Mouse (Mus musculus): ENCODE measurements around the gene Robo4. TPM values are rescaled to one million over a fixed set of nuclear protein-coding genes. Genes with fewer than 3 reads are reported as not detected.

The Robo4 gene
- polyA plus RNA-seq, 1 experiment from 2014 or later = 7.1 TPM

DNA sequence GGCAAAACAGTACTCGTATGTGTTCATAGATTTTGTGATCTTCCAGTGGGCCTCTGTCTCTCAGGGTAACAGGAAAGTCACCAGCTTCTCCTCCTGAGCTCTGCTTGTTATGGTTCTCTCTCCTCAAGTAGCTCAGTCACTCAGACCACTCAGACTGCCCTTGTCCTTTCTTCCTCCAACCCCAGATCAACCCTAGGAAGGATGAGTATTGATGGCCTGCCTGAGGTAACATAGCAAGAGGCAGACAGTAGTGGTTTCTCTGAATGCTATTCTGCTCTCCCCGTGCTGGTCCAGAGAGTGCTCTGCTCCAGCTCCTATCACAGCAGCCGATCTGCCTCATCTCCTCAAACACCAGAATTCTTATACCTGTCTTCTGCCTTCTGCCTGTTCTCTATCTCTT is 38.1 kb upstream of the Robo4 start:
- no peak for ATAC-seq
- Histone ChIP-seq H3K36me3 (ENCODE audit: control insufficient read depth, insufficient read depth) (no peaks in the 10 kb centered on the region), H3K4me2 (replicated peaks; ENCODE audit: low read depth) (no peak overlapping the region), H3K4me3 (ENCODE audit: low read depth, low read length) (no peak overlapping the region), H3K9ac (ENCODE audit: low read depth, low read length) (no peak overlapping the region), H3K27me3 (replicated peaks; ENCODE audit: control insufficient read depth, insufficient read depth, low read length) (no peaks in the 10 kb centered on the region), H3K4me1 (replicated peaks; ENCODE audit: control insufficient read depth, insufficient read depth, low read length) (no peaks in the 10 kb centered on the region), H3K9me3 (ENCODE audit: control insufficient read depth) (no peaks in the 10 kb centered on the region), H3K27ac (ENCODE audit: low read depth, low read length) (no peak overlapping the region)
- 64% methylated on average over 3 of the region's 3 CpGs for WGBS
- TF ChIP-seq CTCF (IDR thresholded peaks at IDR 0.05; ENCODE audit: low read depth) = no peak

- no peak overlapping the region for H3K27ac ChIP-seq (ENCODE audit: low read depth, low read length)
- 60% methylated on average over 3 of the region's 3 CpGs for WGBS
- H3K36me3 ChIP-seq (ENCODE audit: control insufficient read depth, insufficient read depth) = no peaks in the 10 kb centered on the region
- ATAC-seq = no peak
- H3K27me3 ChIP-seq (replicated peaks; ENCODE audit: control insufficient read depth, insufficient read depth, low read length) = no peaks in the 10 kb centered on the region
- H3K4me3 ChIP-seq (ENCODE audit: low read depth, low read length) = no peak overlapping the region
- no peak overlapping the region for H3K4me2 ChIP-seq (replicated peaks; ENCODE audit: low read depth)
- H3K9me3 ChIP-seq (ENCODE audit: control insufficient read depth) = no peaks in the 10 kb centered on the region
- no peak overlapping the region for H3K9ac ChIP-seq (ENCODE audit: low read depth, low read length)
- no peaks in the 10 kb centered on the region for H3K4me1 ChIP-seq (replicated peaks; ENCODE audit: control insufficient read depth, insufficient read depth, low read length)
- TF ChIP-seq CTCF (IDR thresholded peaks at IDR 0.05; ENCODE audit: low read depth) = no peak
These were observed 37.3 kb upstream of the Robo4 start for GRCm38 (mm10) chr9:37364392-37364791.

DNA sequence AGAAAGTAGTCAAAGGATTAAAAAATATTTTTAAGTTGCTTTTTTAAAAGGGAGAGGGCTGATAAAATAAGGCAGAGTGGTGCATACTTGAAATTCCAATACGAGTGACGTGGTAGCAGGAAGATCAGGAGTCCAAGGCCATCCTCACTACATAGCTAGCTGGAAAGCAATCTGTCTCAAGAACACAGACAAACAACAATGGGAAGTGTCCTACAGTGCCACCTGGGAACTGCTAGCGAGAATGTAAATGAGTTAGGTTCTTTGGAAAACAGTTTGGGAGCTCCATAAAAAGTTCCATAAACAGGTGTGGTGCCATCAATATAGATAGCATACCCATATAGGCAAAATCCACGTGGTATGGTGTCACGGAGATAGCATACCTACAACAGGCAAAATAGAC is 36.0 kb upstream of the Robo4 start:
- H3K36me3 ChIP-seq (ENCODE audit: control insufficient read depth, insufficient read depth) = no peaks in the 10 kb centered on the region
- no peak overlapping the region for H3K9ac ChIP-seq (ENCODE audit: low read depth, low read length)
- no peaks in the 10 kb centered on the region for H3K9me3 ChIP-seq (ENCODE audit: control insufficient read depth)
- H3K27me3 ChIP-seq (replicated peaks; ENCODE audit: control insufficient read depth, insufficient read depth, low read length) = no peaks in the 10 kb centered on the region
- peak; percentile 45; the same call in 1 of the 2 replicates for TF ChIP-seq CTCF (IDR thresholded peaks at IDR 0.05; ENCODE audit: low read depth)
- ATAC-seq = peak; percentile 79
- no peak overlapping the region for H3K27ac ChIP-seq (ENCODE audit: low read depth, low read length)
- H3K4me3 ChIP-seq (ENCODE audit: low read depth, low read length) = no peak overlapping the region
- H3K4me1 ChIP-seq (replicated peaks; ENCODE audit: control insufficient read depth, insufficient read depth, low read length) = no peaks in the 10 kb centered on the region
- H3K4me2 ChIP-seq (replicated peaks; ENCODE audit: low read depth) = 0 out of 2 replicates have a peak overlapping the region, but pooled peaks have one; percentile 24
- 23% methylated on average over 5 of the region's 5 CpGs for WGBS

DNA sequence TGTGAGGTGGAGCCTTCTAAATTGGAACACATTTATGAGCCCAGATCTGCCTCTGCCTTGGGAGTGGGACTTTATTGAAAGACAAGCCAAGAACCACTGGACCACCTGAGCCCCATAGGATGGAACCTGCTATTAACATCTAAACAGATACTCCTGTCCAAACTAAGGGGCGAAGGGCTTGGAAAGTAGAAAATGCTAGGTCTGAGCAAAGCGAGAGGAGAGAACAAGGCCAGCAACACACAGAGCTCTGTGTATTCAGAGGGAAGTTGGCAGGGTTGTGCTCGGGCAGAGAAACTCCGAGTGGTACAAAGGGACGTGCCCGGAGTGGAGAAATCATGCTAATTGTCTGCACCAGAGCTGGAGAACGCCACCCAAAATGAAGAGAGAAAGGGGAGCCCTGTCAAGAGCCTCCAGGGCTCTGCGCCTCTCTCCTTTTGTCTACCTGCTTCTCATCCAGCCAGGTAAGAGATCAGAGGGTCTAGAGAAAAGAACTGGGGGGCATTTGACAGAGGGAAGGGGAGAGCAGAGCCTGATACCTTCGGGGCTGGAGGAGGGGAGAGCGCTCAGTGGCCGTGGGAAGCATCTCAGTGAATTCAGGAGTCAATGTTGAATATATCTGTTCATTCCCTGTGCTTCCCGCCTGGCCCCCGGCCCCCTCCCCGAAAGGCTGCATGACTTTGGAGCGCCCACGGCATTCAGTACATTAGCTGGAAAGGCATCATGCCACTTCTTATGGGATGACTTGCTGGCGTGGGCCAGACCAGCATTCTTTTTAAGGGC is 34.2 kb upstream of the Robo4 start, which contains the start of gene Hepacam:
Gene Hepacam, plus strand, starts transcription at position 51 of the 780 bp plus-strand sequence.
- no peak within 1 kb of the TSS for H3K4me3 ChIP-seq (ENCODE audit: low read depth, low read length)
- no peak within 1 kb of the TSS; the same call in 1 of the 2 replicates for H3K4me2 ChIP-seq (replicated peaks; ENCODE audit: low read depth)
- H3K27me3 ChIP-seq (replicated peaks; ENCODE audit: control insufficient read depth, insufficient read depth, low read length) = no peaks in the 10 kb centered on the region
- H3K9ac ChIP-seq (ENCODE audit: low read depth, low read length) = no peak within 1 kb of the TSS
- no peak for TF ChIP-seq CTCF (IDR thresholded peaks at IDR 0.05; ENCODE audit: low read depth)
- H3K4me1 ChIP-seq (replicated peaks; ENCODE audit: control insufficient read depth, insufficient read depth, low read length) = no peaks in the 10 kb centered on the region
- no peak for ATAC-seq
- no peaks in the 10 kb centered on the region for H3K36me3 ChIP-seq (ENCODE audit: control insufficient read depth, insufficient read depth)
- H3K9me3 ChIP-seq (ENCODE audit: control insufficient read depth) = no peaks in the 10 kb centered on the region
- 89% methylated on average over 17 of the region's 17 CpGs for WGBS
- peak within 1 kb of the TSS; percentile 51; the same call in 1 of the 2 replicates for H3K27ac ChIP-seq (ENCODE audit: low read depth, low read length)

DNA sequence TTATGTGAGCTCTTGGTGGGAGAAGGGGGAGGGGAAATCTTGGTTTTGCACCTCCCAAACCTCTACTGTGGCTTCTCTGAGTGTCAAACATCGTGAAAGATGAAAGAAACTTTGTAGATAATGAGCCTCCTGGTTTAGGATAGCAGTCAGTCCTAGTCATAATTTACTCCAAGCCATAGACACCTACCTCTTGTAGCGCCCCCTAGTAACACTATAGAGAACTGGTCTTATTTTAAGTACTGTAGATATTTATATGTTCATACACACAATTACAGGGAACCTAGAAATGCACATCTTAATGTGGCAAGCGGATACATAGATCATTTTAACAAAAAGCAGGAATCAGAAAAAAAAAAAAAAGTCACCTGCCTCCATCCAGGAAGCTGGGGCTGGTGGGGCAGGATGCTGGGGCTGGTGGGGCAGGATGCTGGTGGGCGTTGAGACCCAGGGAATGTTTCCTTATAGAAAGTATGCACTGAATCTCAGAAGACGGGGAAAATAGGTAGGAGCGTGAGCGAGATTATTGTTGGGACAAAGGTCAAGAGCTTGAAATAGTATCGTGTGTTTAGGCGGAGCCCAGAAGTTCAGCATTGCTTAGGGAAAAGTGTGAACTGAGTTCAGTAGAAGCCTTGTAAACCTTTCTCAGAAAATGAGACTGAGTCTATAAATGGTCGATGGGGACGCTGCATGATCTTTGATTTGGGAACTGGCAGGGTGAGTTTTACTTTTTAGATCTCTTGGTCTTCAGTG is 33.4 kb upstream of the Robo4 start:
- WGBS = 39% methylated on average over 11 of the region's 11 CpGs
- peak; percentile 33 for TF ChIP-seq CTCF (IDR thresholded peaks at IDR 0.05; ENCODE audit: low read depth)
- no peaks in the 10 kb centered on the region for H3K27me3 ChIP-seq (replicated peaks; ENCODE audit: control insufficient read depth, insufficient read depth, low read length)
- H3K4me1 ChIP-seq (replicated peaks; ENCODE audit: control insufficient read depth, insufficient read depth, low read length) = no peaks in the 10 kb centered on the region
- no peak overlapping the region for H3K4me3 ChIP-seq (ENCODE audit: low read depth, low read length)
- no peaks in the 10 kb centered on the region for H3K9me3 ChIP-seq (ENCODE audit: control insufficient read depth)
- no peak overlapping the region; the same call in 1 of the 2 replicates for H3K4me2 ChIP-seq (replicated peaks; ENCODE audit: low read depth)
- ATAC-seq = peak; percentile 65
- peak overlapping the region; percentile 51 for H3K27ac ChIP-seq (ENCODE audit: low read depth, low read length)
- H3K36me3 ChIP-seq (ENCODE audit: control insufficient read depth, insufficient read depth) = no peaks in the 10 kb centered on the region
- H3K9ac ChIP-seq (ENCODE audit: low read depth, low read length) = no peak overlapping the region

DNA sequence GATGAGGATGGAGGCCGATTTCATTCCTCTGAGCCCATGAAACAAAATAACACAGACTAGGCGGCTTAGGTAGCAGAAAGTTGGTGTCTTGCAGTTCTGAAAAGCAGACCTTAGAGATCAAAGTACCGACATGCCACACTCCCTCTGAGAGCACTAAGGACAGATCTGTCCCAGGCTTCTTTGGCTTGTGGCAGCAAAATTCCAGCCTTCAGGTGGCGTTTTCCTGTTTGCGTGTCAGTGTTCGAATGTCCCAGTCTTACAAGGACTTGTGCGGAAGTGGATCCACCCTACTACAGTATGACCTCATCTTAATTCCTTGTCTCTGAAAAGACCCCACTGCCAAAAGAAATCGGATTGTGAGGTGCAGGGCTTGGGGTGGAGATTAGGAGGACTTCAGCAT is 32.8 kb upstream of the Robo4 start:
- Histone ChIP-seq H3K4me2 (replicated peaks; ENCODE audit: low read depth) (no peak overlapping the region; the same call in 1 of the 2 replicates), H3K27ac (ENCODE audit: low read depth, low read length) (peak overlapping the region; percentile 51), H3K4me3 (ENCODE audit: low read depth, low read length) (no peak overlapping the region), H3K27me3 (replicated peaks; ENCODE audit: control insufficient read depth, insufficient read depth, low read length) (no peaks in the 10 kb centered on the region), H3K4me1 (replicated peaks; ENCODE audit: control insufficient read depth, insufficient read depth, low read length) (no peaks in the 10 kb centered on the region), H3K9me3 (ENCODE audit: control insufficient read depth) (no peaks in the 10 kb centered on the region), H3K36me3 (ENCODE audit: control insufficient read depth, insufficient read depth) (no peaks in the 10 kb centered on the region), H3K9ac (ENCODE audit: low read depth, low read length) (no peak overlapping the region)
- TF ChIP-seq CTCF (IDR thresholded peaks at IDR 0.05; ENCODE audit: low read depth) = peak; percentile 38
- peak; percentile 58 for ATAC-seq
- 59% methylated on average over 8 of the region's 8 CpGs for WGBS
